Mouse (Mus musculus) embryo, embryonic 11.5 days (tissue): ENCODE measurements at regions not wholly inside any gene's neighbourhood (a gene's known extent, or its start where the extent isn't known, plus 50 kb on each side); places are given as distances from the start of the nearest gene placed in this dataset.

Source experiments
- DNase-seq: peaks from one replicate; pipeline ENCODE4 v3.0.0-alpha.2; 2012; ENCODE audit warnings: low read depth, low spot score

- DNase-seq: no peak
Observed at GRCm38 (mm10) chr16:5307249-5307605, 51.4 kb upstream of the Eef2kmt start.

- DNase-seq: peak; percentile 68
Observed at GRCm38 (mm10) chr16:5306588-5307248, 50.9 kb upstream of the Eef2kmt start.
